Mouse (Mus musculus) forebrain, embryonic 10.5 days (tissue): ENCODE data around the gene Spata48. TPM values are rescaled to one million over a fixed set of nuclear protein-coding genes. Genes with fewer than 3 reads are reported as not detected.

Source experiments
- DNase-seq: peaks from one replicate; pipeline ENCODE4 v3.0.0-alpha.2; 2017; ENCODE audit warnings: low spot score; ENCODE audit errors: extremely low spot score
- H3K27ac ChIP-seq: fragments of 300-500 bp; sonication (generic); 2 replicates; pipeline ENCODE4 v1.5.1; 2016; ENCODE audit warnings: mild to moderate bottlenecking
- H3K27me3 ChIP-seq: fragments of 300-500 bp; sonication (generic); 2 replicates; pipeline ENCODE4 v1.6.1; 2016; ENCODE audit warnings: mild to moderate bottlenecking; ENCODE audit not compliant: poor library complexity, severe bottlenecking
- H3K36me3 ChIP-seq: fragments of 300-500 bp; sonication (generic); replicated peaks from 2 replicates; pipeline ENCODE4 v1.6.1; 2016; ENCODE audit warnings: mild to moderate bottlenecking, moderate library complexity
- H3K4me1 ChIP-seq: fragments of 300-500 bp; sonication (generic); 2 replicates; pipeline ENCODE4 v1.6.1; 2016
- H3K4me3 ChIP-seq: fragments of 300-500 bp; sonication (generic); 2 replicates; pipeline ENCODE4 v1.5.1; 2016; ENCODE audit warnings: mild to moderate bottlenecking, moderate library complexity
- H3K9me3 ChIP-seq: fragments of 300-500 bp; sonication (generic); 2 replicates; pipeline ENCODE4 v1.6.1; 2016; ENCODE audit warnings: mild to moderate bottlenecking, moderate library complexity
- WGBS: fragments of 180-500 bp; shearing (Covaris S2); methylation state at CpG from one replicate; pipeline ENCODE4 v1.1.7; 2016; 5-methylcytosine and 5-hydroxymethylcytosine counted together
- polyA plus RNA-seq: library from polyadenylated mRNA; unstranded; fragments of >200 nt; fragmentation: Nextera tagmentation; extraction: Ambion mirVana; gene quantifications from 2 replicates; pipeline ENCODE4 v1.2.1, GENCODE M21; 2016

Gene Spata48
- 1.6 and 2.2 TPM in 2 replicates for polyA plus RNA-seq

GRCm38 (mm10) chr11:11461635-11462560 lies at the start of gene Spata48, which contains the start of gene Zpbp:
Gene Spata48 (plus strand): TSS chr11:11462094.
Gene Zpbp (minus strand): TSS chr11:11462408.
- 3% methylated on average over 66 of the region's 66 CpGs for WGBS

GRCm38 (mm10) chr11:11414188-11414587 lies 47.7 kb upstream of the Spata48 start:
- WGBS = 91% methylated on average over 5 of the region's 5 CpGs
- no peaks in the 10 kb centered on the region for H3K36me3 ChIP-seq

More at GRCm38 (mm10) chr11:11461635-11462560, at the start of gene Spata48, which contains the start of gene Zpbp:
- peak; percentile 90 for DNase-seq
- Histone ChIP-seq H3K27me3 (no peaks in the 10 kb centered on the region), H3K4me3 (peak within 1 kb of the TSS; percentile 58), H3K36me3 (no peaks in the 10 kb centered on the region), H3K27ac (peak within 1 kb of the TSS; percentile 88), H3K4me1 (peaks cover 8% of the 10 kb centered on the region), H3K9me3 (no peaks in the 10 kb centered on the region)

GRCm38 (mm10) chr11:11417356-11417755 lies 44.5 kb upstream of the Spata48 start:
- H3K9me3 ChIP-seq = no peaks in the 10 kb centered on the region
- H3K4me3 ChIP-seq = no peak overlapping the region
- DNase-seq = no peak
- H3K27ac ChIP-seq = no peak overlapping the region
- H3K4me1 ChIP-seq = no peaks in the 10 kb centered on the region
- WGBS = 87% methylated on average over 2 of the region's 2 CpGs
- no peaks in the 10 kb centered on the region for H3K27me3 ChIP-seq
- H3K36me3 ChIP-seq = no peaks in the 10 kb centered on the region

More at GRCm38 (mm10) chr11:11414188-11414587, 47.7 kb upstream of the Spata48 start:
- H3K27me3 ChIP-seq = no peaks in the 10 kb centered on the region
- H3K9me3 ChIP-seq = no peaks in the 10 kb centered on the region
- H3K4me1 ChIP-seq = no peaks in the 10 kb centered on the region
- H3K27ac ChIP-seq = no peak overlapping the region
- H3K4me3 ChIP-seq = no peak overlapping the region
- no peak for DNase-seq

- no peaks in the 10 kb centered on the region for H3K36me3 ChIP-seq
- no peak overlapping the region for H3K27ac ChIP-seq
- no peaks in the 10 kb centered on the region for H3K9me3 ChIP-seq
- 42% methylated on average over 2 of the region's 2 CpGs for WGBS
- DNase-seq = no peak
- H3K4me1 ChIP-seq = no peaks in the 10 kb centered on the region
- no peak overlapping the region for H3K4me3 ChIP-seq
- H3K27me3 ChIP-seq = no peaks in the 10 kb centered on the region
These were observed 6.9 kb upstream of the Spata48 start for GRCm38 (mm10) chr11:11455037-11455436.

- no peaks in the 10 kb centered on the region for H3K27me3 ChIP-seq
- peak overlapping the region; percentile 58 for H3K4me3 ChIP-seq
- no peaks in the 10 kb centered on the region for H3K36me3 ChIP-seq
- H3K9me3 ChIP-seq = no peaks in the 10 kb centered on the region
- DNase-seq = no peak
- H3K4me1 ChIP-seq = peaks cover 8% of the 10 kb centered on the region
- 85% methylated on average over 5 of the region's 5 CpGs for WGBS
- peak overlapping the region; percentile 88 for H3K27ac ChIP-seq
These were observed 632 bp downstream of the Spata48 start for GRCm38 (mm10) chr11:11462561-11462890.

GRCm38 (mm10) chr11:11468924-11469323 lies 7.0 kb downstream of the Spata48 start:
- no peaks in the 10 kb centered on the region for H3K27me3 ChIP-seq
- no peaks in the 10 kb centered on the region for H3K9me3 ChIP-seq
- no peaks in the 10 kb centered on the region for H3K36me3 ChIP-seq
- no peak overlapping the region for H3K27ac ChIP-seq
- DNase-seq = no peak
- H3K4me3 ChIP-seq = no peak overlapping the region
- no peaks in the 10 kb centered on the region for H3K4me1 ChIP-seq

- no peak overlapping the region for H3K27ac ChIP-seq
- no peaks in the 10 kb centered on the region for H3K36me3 ChIP-seq
- no peaks in the 10 kb centered on the region for H3K9me3 ChIP-seq
- no peak for DNase-seq
- no peak overlapping the region for H3K4me3 ChIP-seq
- H3K4me1 ChIP-seq = no peaks in the 10 kb centered on the region
- 64% methylated on average over 8 of the region's 8 CpGs for WGBS
- H3K27me3 ChIP-seq = no peaks in the 10 kb centered on the region
These were observed 22.5 kb downstream of the Spata48 start for GRCm38 (mm10) chr11:11484378-11484777.

- DNase-seq = no peak
- Histone ChIP-seq H3K27ac (no peak overlapping the region), H3K4me1 (peaks cover 4% of the 10 kb centered on the region; the same call in 1 of the 2 replicates), H3K27me3 (no peaks in the 10 kb centered on the region), H3K9me3 (no peaks in the 10 kb centered on the region), H3K36me3 (no peaks in the 10 kb centered on the region), H3K4me3 (no peak overlapping the region)
- WGBS = 79% methylated on average over 5 of the region's 5 CpGs
These were observed 30.1 kb downstream of the Spata48 start for GRCm38 (mm10) chr11:11492044-11492443.

GRCm38 (mm10) chr11:11495697-11496096 lies 33.8 kb downstream of the Spata48 start:
- Histone ChIP-seq H3K36me3 (no peaks in the 10 kb centered on the region), H3K4me3 (no peak overlapping the region), H3K9me3 (no peaks in the 10 kb centered on the region), H3K27me3 (no peaks in the 10 kb centered on the region), H3K4me1 (peaks cover 4% of the 10 kb centered on the region; the same call in 1 of the 2 replicates), H3K27ac (no peak overlapping the region)
- 87% methylated on average over 2 of the region's 2 CpGs for WGBS
- DNase-seq = no peak

- DNase-seq = peak; percentile 30
- Histone ChIP-seq H3K9me3 (no peaks in the 10 kb centered on the region), H3K4me1 (no peaks in the 10 kb centered on the region), H3K36me3 (no peaks in the 10 kb centered on the region), H3K27ac (no peak overlapping the region), H3K27me3 (no peaks in the 10 kb centered on the region), H3K4me3 (no peak overlapping the region)
- WGBS = 21% methylated on average over 10 of the region's 10 CpGs
These were observed 38.0 kb downstream of the Spata48 start for GRCm38 (mm10) chr11:11499944-11500343.

GRCm38 (mm10) chr11:11506187-11506586 lies 44.3 kb downstream of the Spata48 start:
- Histone ChIP-seq H3K4me1 (no peaks in the 10 kb centered on the region), H3K27ac (no peak overlapping the region), H3K36me3 (no peaks in the 10 kb centered on the region), H3K4me3 (no peak overlapping the region), H3K9me3 (no peaks in the 10 kb centered on the region), H3K27me3 (no peaks in the 10 kb centered on the region)
- 87% methylated on average over 2 of the region's 2 CpGs for WGBS
- DNase-seq = no peak

GRCm38 (mm10) chr11:11509413-11509812 lies 47.5 kb downstream of the Spata48 start:
- no peak overlapping the region for H3K27ac ChIP-seq
- no peaks in the 10 kb centered on the region for H3K27me3 ChIP-seq
- no peaks in the 10 kb centered on the region for H3K36me3 ChIP-seq
- no peaks in the 10 kb centered on the region for H3K4me1 ChIP-seq
- no peak overlapping the region for H3K4me3 ChIP-seq
- H3K9me3 ChIP-seq = no peaks in the 10 kb centered on the region
- WGBS = 85% methylated on average over 2 of the region's 2 CpGs
- no peak for DNase-seq

GRCm38 (mm10) chr11:11512056-11512455 lies 50.2 kb downstream of the Spata48 start:
- Histone ChIP-seq H3K36me3 (no peaks in the 10 kb centered on the region), H3K4me3 (no peak overlapping the region), H3K9me3 (no peaks in the 10 kb centered on the region), H3K27me3 (no peaks in the 10 kb centered on the region), H3K27ac (no peak overlapping the region), H3K4me1 (no peaks in the 10 kb centered on the region)
- WGBS = 55% methylated on average over 2 of the region's 2 CpGs
- DNase-seq = no peak
